Mouse (Mus musculus): ENCODE results near the gene Gm3776.
"Not testable (repeated sequence)": the region's sequence is repeated elsewhere in the genome, so short reads cannot be mapped to it uniquely, and the experiment has no call there.

The Gm3776 gene

GRCm38 (mm10) chr9:78256914-78257313, at the start of gene Gm3776:
Gene Gm3776, plus strand, starts transcription at chr9:78257129.
- CTCF ChIA-PET, result not testable (repeated sequence)

GRCm38 (mm10) chr9:78208956-78209355, 48.0 kb upstream of the Gm3776 start:
- CTCF ChIA-PET, result no interaction called here

DNA sequence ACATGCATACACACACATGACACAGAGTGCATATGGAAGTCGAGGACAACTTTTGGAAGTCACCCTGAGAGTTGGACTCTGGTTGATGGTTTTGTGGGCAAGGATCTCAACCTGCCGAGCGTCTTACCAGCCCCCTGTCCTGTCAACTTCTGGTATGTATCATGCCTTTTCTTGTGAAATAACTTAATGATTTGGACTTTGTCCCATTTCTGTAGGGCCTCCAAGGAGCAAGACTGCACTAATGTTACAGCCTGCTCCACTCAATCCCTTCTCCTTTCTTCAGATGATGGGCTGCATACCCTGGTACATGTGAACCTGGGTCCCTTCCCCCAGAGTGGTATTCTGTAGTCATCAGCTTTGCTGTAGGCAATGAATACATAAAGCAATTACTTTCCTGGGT, 46.9 kb upstream of the Gm3776 start:
- CTCF ChIA-PET, result no interaction called here

DNA sequence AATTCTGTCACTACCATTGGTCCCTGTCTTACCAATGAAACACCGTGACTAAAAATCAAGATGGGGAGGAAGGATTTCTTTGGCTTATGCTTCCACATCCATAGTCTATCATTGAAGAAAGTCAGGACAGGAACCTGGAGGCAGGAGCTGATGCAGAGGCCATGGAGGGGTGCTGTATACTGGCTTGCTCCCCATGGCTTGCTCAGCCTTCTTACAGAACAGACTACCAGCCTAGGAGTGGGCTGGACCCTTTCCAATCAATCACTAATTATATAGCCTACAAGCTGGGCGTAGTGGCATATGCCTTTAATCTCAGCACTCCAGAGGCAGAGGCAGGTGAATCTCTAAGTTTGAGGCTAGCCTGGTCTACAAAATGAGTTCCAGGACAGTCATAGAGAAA, 46.1 kb upstream of the Gm3776 start:
- CTCF ChIA-PET, result no interaction called here

GRCm38 (mm10) chr9:78211521-78211920, 45.4 kb upstream of the Gm3776 start:
- CTCF ChIA-PET, result no interaction called here

DNA sequence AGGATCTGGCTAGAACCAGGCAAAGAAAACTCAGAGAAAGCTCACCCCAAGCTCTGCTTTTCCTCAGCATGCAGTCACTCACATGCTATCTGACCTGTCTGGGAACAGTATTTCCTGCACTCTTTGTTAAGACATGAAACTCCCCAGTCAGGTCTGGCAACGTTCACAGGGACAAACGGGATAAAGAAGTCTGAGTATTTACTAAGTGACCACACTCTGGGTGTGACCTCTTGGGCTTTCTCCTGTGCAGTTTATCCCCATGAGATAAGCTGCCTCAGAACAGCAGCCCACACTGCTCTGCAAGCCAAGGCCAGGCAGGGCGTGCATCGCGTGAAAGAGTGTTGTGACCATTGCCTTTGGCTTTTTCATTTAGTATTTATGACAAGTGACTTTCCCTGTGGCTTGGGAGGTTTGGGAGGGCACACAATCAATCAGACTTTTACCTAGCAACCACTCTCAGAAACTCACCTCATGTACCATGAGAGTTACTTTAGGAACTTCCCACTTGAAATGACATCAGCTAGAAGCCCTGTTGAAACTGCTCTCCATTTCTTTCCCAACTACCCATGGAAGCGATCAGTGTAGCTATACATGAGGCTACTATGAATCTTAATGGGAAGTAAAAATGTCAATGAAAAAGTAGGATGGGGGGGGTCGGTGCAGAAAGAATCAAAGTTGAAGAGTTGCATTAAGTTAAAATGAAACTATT, 44.4 kb upstream of the Gm3776 start:
- CTCF ChIA-PET, result no interaction called here

GRCm38 (mm10) chr9:78217074-78217473, 39.9 kb upstream of the Gm3776 start:
- CTCF ChIA-PET, result no interaction called here

DNA sequence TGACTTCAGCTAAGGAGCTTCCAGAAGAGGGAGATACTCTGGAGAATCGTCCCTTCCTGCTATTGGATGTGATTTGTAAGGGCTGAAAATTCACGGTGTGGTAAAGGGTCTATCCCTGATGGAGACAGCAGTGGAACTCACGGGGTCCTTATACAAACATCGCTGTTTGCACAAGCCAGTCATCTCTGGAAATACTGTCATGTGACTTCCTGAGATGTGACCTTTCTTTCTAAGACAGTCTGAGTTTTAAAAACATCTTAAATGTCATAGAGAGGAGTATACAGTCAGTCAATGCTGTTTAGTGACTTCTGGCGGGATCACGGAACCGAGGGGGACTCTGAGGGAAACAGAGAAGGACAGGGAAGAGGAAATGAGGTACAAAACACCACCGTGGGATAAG, 34.3 kb upstream of the Gm3776 start:
- CTCF ChIA-PET, result no interaction called here

- CTCF ChIA-PET, result no interaction called here
These were observed 33.6 kb upstream of the Gm3776 start for GRCm38 (mm10) chr9:78223221-78223902.

GRCm38 (mm10) chr9:78224418-78224817, 32.5 kb upstream of the Gm3776 start:
- CTCF ChIA-PET, result no interaction called here

- CTCF ChIA-PET, result no interaction called here
These were observed 31.6 kb upstream of the Gm3776 start for GRCm38 (mm10) chr9:78225304-78225703.

DNA sequence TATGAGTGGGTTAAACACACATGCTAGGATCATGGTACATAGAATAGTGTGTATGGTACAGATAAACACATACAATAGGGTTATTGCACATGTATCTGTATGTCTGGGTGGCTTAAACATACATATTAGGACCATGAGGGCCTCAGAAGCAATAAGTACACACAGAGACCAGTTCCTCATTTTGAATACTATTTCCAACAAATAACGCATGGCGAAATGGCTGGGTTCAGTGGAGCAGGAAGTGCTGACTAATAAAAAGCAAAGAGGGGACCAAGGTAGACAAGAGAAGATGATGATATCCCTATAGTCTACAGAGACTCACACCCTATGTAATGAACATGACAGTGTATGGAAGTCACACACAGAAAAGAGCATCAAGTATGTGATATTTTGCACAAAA, 28.8 kb upstream of the Gm3776 start:
- CTCF ChIA-PET, result no interaction called here

DNA sequence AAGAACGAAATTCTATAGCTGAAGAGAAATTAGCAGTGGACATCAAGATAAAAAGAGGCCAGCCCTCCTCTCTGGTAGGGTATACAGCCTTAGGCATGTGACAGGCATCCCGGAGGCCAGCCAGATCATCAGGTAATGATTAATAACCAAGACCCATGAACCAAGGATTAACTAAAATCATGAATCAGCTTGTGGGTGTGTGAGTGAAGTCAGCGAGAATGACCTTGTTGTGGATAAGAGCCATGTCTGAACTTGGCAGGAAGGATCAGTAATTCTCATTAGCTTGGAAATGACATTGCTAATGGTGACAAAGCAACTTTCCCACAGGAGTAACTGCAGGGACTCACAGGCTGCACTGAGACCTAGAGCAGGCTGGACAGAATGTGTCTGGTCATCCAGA, 27.3 kb upstream of the Gm3776 start:
- CTCF ChIA-PET, result not testable (repeated sequence)

DNA sequence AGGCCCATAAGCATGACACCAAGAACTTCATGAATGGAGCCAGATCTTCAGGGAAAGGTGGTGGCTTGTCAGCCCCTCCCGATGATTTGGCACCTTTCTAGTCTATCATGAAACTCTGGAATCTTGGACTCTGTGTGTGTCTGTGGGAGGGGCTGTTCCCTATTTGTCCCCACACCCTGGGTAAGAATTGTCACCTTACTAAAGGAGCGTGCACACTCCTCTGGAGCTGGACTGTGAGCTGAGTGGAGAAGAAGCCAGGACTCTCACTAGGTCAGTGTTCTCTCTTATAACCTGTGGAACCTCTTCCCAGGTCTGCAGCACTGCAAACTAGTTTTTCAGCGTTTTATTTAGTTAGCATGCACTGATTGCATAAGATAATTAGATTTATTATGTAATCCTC, 26.5 kb upstream of the Gm3776 start, which contains the start of gene Gsta1:
Gsta1 (plus strand) TSS at position 196 of the 400 bp plus-strand sequence.
- CTCF ChIA-PET, result not testable (repeated sequence)

DNA sequence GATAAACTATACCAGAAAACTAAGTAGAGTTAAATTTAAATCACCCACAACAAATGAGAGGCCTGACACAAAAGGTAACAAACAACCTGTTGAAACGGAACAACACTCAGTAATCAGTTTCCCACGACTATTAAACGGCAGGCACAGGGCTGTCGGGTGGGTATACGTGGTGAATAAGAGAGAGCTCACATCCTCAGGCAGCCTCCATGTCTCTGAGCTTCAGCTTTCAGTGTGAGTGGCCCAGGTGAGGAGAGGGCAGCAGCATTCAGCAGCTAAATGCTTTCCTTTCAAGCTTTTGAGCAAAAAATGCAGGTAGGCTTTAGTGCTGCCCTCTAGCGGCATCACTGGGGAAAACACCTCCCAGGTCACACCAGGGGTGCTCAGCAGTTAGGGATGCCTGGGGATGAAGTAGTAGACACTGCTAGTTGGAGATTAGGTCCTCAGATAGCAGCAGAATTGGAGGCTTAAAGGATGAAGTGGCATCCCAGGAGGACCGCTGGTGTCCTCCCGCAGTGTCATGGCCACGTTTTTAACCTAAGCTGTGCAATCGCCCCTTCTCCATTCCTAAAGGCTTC, 23.7 kb upstream of the Gm3776 start:
- CTCF ChIA-PET, result not testable (repeated sequence)

GRCm38 (mm10) chr9:78255683-78256470, 1.1 kb upstream of the Gm3776 start:
- CTCF ChIA-PET, result not testable (repeated sequence)

GRCm38 (mm10) chr9:78259688-78260087, 2.8 kb downstream of the Gm3776 start:
- CTCF ChIA-PET, result not testable (repeated sequence)

GRCm38 (mm10) chr9:78270945-78271344, 14.0 kb downstream of the Gm3776 start:
- CTCF ChIA-PET, result not testable (repeated sequence)

DNA sequence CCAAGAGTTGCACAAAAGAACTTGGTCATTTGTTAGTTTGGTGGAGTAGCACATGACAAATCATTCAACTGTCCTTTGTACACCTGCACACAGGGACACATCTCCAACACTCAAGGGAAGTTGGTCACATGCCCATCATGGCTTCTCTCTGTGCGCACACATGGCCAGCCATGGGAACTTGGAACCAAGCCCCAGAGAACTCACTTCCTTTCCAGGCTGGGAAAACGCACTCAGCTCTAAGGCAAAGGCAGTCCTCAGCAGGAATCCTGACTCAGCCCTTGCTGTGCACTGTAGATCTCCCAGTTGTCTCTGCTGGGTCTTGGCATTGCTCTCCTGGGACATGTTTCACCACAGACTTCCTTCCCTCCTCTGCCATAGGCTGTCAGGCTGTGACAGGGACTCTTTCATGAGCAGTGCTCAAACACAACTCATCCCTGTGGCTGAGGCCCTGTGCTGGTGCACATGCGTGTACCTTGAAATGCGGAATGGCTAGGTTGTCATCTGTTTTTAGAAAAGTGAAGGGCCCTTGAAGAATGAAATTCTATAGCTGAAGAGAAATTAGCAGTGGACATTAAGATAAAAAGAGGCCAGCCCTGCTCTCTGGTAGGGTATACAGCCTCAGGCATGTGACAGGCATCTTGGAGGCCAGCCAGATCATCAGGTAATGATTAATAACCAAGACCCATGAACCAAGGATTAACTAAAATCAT, 25.2 kb downstream of the Gm3776 start:
- CTCF ChIA-PET, result not testable (repeated sequence)

GRCm38 (mm10) chr9:78289063-78289462, 32.1 kb downstream of the Gm3776 start:
- CTCF ChIA-PET, result not testable (repeated sequence)

DNA sequence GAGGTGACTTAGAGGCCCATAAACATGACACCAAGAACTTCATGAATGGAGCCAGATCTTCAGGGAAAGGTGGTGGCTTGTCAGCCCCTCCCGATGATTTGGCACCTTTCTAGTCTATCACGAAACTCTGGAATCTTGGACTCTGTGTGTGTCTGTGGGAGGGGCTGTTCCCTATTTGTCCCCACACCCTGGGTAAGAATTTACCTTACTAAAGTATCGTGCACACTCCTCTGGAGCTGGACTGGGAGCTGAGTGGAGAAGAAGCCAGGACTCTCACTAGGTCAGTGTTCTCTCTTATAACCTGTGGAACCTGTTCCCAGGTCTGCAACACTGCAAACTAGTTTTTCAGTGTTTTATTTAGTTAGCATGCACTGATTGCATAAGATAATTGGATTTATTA, 32.8 kb downstream of the Gm3776 start, which contains the start of gene Gm10639:
Gm10639 (plus strand) TSS at position 201 of the 400 bp plus-strand sequence.
- CTCF ChIA-PET, result not testable (repeated sequence)

DNA sequence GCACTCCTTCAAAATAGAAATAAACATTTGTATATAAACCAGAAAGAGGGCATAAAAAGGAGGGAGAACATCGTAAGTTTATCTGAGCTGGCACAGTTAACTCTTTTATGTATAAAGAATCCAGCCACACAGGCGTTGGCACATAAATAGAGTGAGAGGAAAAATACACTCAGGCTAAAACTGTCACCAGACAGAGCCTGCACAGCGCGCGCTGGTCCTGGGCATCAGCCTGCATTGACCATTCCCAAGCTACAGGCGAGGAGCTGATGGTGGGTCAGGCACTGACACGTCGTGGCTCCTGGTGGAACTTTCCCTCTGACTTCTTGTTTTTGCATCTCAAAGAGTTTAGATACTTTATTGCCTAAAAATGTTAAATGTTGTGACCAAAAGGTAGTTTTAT, 35.5 kb downstream of the Gm3776 start:
- CTCF ChIA-PET, result not testable (repeated sequence)

Data from spleen, embryonic (tissue).